Mouse (Mus musculus) gastrocnemius, adult 2 months (tissue): ENCODE results near the gene Wdr26. TPM values are rescaled to one million over a fixed set of nuclear protein-coding genes. Genes with fewer than 3 reads are reported as not detected.
A peak's percentile ranks its signal among the peaks of the same experiment; 100 is the strongest.

Source experiments
- DNase-seq: peaks from one replicate; pipeline ENCODE4 v3.0.0; 2022
- H3K27ac ChIP-seq: fragments of 200-600 bp; 2 replicates; pipeline ENCODE4 v1.8.1; 2022; ENCODE audit warnings: mild to moderate bottlenecking
- H3K4me3 ChIP-seq: fragments of 200-600 bp; 2 replicates; pipeline ENCODE4 v1.8.1; 2022; ENCODE audit warnings: mild to moderate bottlenecking, moderate library complexity
- CTCF ChIP-seq: fragments of 200-600 bp; IDR thresholded peaks from 2 replicates; pipeline ENCODE4 v1.8.1; 2022; ENCODE audit warnings: antibody characterized with exemption, mild to moderate bottlenecking, moderate library complexity
- intact Hi-C: fragments of 180-260 bp; cut with DNase I; formaldehyde crosslinking; loops from one replicate; pipeline ENCODE4 v1.15.1; 2025
- total RNA-seq, 2 experiments: library from RNA; stranded (reverse); gene quantifications; 2 replicates each; pipeline ENCODE4 v1.2.3; 2021

Gene Wdr26
- total RNA-seq, 2 experiments from 2014 or later, result 99.7 to 104 TPM

GRCm38 (mm10) chr1:181144966-181145365 is 66.8 kb downstream of the Wdr26 start:
- Histone ChIP-seq H3K27ac (peak overlapping the region; percentile 92), H3K4me3 (peak overlapping the region; percentile 84)
- TF ChIP-seq CTCF, result no peak
- intact Hi-C loops, result no loop called here
- no peak for DNase-seq

DNA sequence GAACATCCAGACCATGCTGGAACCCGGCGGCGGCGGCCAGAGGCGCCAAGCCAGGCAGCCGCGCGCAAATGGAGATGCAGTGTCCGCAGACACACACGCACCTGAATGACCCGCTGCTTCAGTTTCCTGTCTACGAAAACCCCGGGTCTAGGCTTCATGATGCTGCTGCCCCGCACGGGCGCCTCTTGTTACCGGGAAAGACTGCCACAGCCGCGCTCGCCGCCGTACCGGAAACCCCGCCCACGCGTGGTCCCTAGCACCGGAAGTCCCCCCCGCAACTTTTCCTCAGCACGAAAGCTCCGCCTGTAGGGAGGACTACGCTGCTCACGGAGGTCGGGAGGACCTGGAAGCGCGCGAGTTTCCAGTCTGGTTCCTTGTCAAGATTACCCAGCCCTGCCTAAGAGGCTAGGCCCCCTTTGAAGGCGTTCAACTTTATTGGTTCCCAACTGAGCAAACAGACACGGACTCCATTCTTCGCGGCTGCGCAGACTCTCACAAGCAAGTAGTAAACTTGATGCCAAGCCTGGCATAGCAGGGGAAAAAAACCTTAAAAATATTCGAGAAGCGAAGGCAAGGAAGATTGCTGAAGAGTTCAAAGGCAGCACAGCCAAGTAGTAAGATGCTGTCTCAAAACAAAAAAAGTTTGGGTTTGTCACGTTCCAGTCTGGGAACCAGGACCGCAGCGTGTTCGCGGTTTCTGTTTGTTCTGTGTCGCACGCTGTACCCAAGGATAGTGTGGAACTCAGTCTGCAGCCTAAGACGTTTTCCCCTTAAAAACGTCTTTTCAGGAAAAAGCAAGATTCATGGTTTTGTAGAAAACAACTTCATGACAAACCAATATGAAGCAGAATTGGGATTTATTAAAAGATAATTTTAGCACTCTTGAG is 67.6 kb downstream of the Wdr26 start, which contains the start of the genes Nvl and Cnih4:
Nvl (minus strand) TSS at position 255 of the 887 bp plus-strand sequence.
Cnih4 (plus strand) TSS at position 744 of the 887 bp plus-strand sequence.
- TF ChIP-seq CTCF, result no peak; the same call in 1 of the 2 replicates
- intact Hi-C loops, result no loop called here
- DNase-seq, result peak; percentile 93
- Histone ChIP-seq H3K4me3 (peak within 1 kb of the TSS; percentile 84), H3K27ac (peak within 1 kb of the TSS; percentile 92)

DNA sequence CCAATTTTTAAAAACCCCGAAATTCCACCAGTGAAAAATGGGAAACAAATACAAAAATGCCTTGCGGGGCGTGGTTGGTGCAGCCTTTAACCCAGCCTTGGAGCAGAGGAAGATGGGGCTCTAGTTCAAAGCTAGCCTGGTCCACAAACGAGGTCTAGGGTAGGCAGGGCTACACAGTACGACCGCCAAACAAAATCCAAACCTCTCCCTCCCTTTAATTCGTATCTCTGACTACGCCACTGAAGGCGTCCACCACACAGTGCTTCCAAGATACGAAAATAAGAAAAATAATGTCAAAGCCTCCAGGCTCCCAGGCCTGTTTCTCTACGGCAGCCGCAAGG is 68.2 kb downstream of the Wdr26 start:
- Histone ChIP-seq H3K4me3 (peak overlapping the region; percentile 84), H3K27ac (peak overlapping the region; percentile 92)
- TF ChIP-seq CTCF, result no peak
- no peak for DNase-seq
- intact Hi-C loops, result no loop called here

DNA sequence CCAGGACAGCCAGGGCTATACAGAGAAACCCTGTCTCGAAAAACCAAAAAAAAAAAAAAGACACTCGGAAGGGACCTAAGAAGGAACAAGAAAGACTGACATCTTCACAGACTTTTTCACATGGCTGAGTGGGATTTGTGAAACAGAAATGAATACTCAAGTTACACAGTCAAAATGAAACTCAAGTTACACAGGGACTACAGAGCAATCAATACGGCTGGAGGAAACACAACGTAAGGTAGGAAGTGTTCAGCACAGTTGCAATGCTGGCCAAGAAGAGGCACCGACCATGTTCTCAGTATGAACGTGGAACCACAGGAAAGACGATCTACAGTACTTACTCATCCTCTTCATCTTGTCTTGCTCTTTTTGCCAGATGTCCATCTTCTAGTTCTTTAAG is 73.1 kb downstream of the Wdr26 start:
- no peak for DNase-seq
- Histone ChIP-seq H3K27ac (no peak overlapping the region), H3K4me3 (no peak overlapping the region)
- no peak for TF ChIP-seq CTCF
- intact Hi-C loops, result no loop called here

DNA sequence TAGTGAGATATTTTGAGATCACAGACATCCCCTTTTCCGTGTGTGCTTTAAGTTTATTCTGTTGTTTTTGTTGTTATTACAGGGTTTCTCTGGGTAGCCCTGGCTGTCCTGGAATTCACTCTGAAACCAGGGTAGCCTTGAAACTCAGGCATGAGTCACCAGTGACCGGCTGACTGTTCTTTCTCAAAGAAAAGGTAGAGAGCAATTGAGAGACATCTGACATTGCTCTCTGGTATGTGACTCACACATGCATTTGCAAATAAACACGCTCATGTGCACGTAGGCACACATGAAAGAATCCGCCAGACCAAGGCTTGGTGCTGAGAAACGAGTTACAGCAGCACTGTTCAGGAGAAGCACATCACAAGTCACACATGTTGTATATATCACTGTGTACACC is 79.9 kb downstream of the Wdr26 start:
- Histone ChIP-seq H3K4me3 (no peak overlapping the region), H3K27ac (no peak overlapping the region)
- intact Hi-C loops, result loop anchor here (5.0 kb wide), 1 partner anchor 35 kb away; no protein-coding TSS in a partner anchor
- DNase-seq, result no peak
- no peak for TF ChIP-seq CTCF

- no peak overlapping the region for H3K27ac ChIP-seq
- intact Hi-C loops, result no loop called here
- no peak overlapping the region for H3K4me3 ChIP-seq
- DNase-seq, result no peak
- no peak for TF ChIP-seq CTCF
Observed at GRCm38 (mm10) chr1:181126766-181127165, 85.0 kb downstream of the Wdr26 start.

GRCm38 (mm10) chr1:181125916-181126315 is 85.9 kb downstream of the Wdr26 start:
- no peak overlapping the region for H3K4me3 ChIP-seq
- TF ChIP-seq CTCF, result no peak
- intact Hi-C loops, result no loop called here

GRCm38 (mm10) chr1:181124145-181124544 is 87.7 kb downstream of the Wdr26 start:
- Histone ChIP-seq H3K27ac (no peak overlapping the region), H3K4me3 (no peak overlapping the region)
- intact Hi-C loops, result no loop called here
- no peak for DNase-seq
- no peak for TF ChIP-seq CTCF

More at GRCm38 (mm10) chr1:181125916-181126315, 85.9 kb downstream of the Wdr26 start:
- DNase-seq, result no peak
- no peak overlapping the region for H3K27ac ChIP-seq

Other genes with a start within 250 kb of the Wdr26 start
- gene Ephx1, start 191.1 kb downstream of the Wdr26 start, total RNA-seq, result 10 to 100 TPM; 14.8 to 17.4 TPM
- gene 9130409I23Rik, start 160.8 kb downstream of the Wdr26 start, total RNA-seq, result not detected
- gene Nvl, start 67.8 kb downstream of the Wdr26 start, total RNA-seq, result 1 to 10 TPM; 8.3 to 9.5 TPM
- 10 to 100 TPM; 34.6 to 44.2 TPM for gene Cnih4, start 67.3 kb downstream of the Wdr26 start, total RNA-seq
- not detected for gene Cnih3, start 140.6 kb upstream of the Wdr26 start, total RNA-seq